Comparison of ENCODE assay signal across 26 mouse cellular contexts in genomic region chr12:108590131-108590530, GRCm38 (mm10).
"Had no signal": no experiment of that assay in that cellular context is flagged by ENCODE, and none has a peak within 500 bp of the region (broad histone marks: within the 10 kb centered on the region; RNA-seq: fewer than 3 reads in every experiment).

No protein-coding gene starts in this region.

- H3K9ac ChIP-seq: heart, embryonic 13.5 days; heart, embryonic 15.5 days; hindbrain, embryonic 13.5 days; hindbrain, embryonic 15.5 days; kidney, embryonic 15.5 days; limb, embryonic 12.5 days; liver, embryonic 13.5 days had no signal

- H3K4me3 ChIP-seq: gastrocnemius, adult 2 months; heart, embryonic 13.5 days; heart, embryonic 15.5 days; hindbrain, embryonic 13.5 days; hindbrain, embryonic 15.5 days; kidney, embryonic 15.5 days; layer of hippocampus, adult 2 months; left cerebral cortex, adult 2 months; limb, embryonic 10.5 days; limb, embryonic 12.5 days; liver, embryonic 13.5 days had no signal

- H3K27me3 ChIP-seq: heart, embryonic 13.5 days; heart, embryonic 15.5 days; hindbrain, embryonic 13.5 days; hindbrain, embryonic 15.5 days; kidney, embryonic 15.5 days; limb, embryonic 12.5 days; liver, embryonic 13.5 days had no signal

- H3K4me2 ChIP-seq: heart, embryonic 11.5 days; heart, embryonic 13.5 days; heart, embryonic 15.5 days; hindbrain, embryonic 13.5 days; hindbrain, embryonic 15.5 days; kidney, embryonic 15.5 days; limb, embryonic 12.5 days; liver, embryonic 11.5 days; liver, embryonic 13.5 days had no signal

- DNase-seq: gastrocnemius, adult 2 months; gastrocnemius, postnatal 10 days; gastrocnemius, postnatal 25 days; heart, adult 18-20 months; heart, postnatal 14 days; heart, postnatal 36 days; kidney, adult 11 months; kidney, adult 2 months; kidney, adult 9 months; kidney, postnatal 14 days; kidney, postnatal 4 days; liver; liver, embryonic 13.5 days had no signal

- H3K27ac ChIP-seq: gastrocnemius, adult 2 months; heart, embryonic 13.5 days; heart, embryonic 15.5 days; hindbrain, embryonic 13.5 days; hindbrain, embryonic 15.5 days; hindbrain, postnatal 0 days; kidney, embryonic 15.5 days; kidney, postnatal 0 days; layer of hippocampus, adult 2 months; left cerebral cortex, adult 2 months; limb, embryonic 10.5 days; limb, embryonic 12.5 days; liver, embryonic 13.5 days had no signal

- H3K36me3 ChIP-seq: liver, embryonic 13.5 days had no signal

- H3K4me1 ChIP-seq: heart, embryonic 15.5 days; hindbrain, embryonic 15.5 days; limb, embryonic 10.5 days; limb, embryonic 12.5 days; liver, embryonic 13.5 days had no signal
